Mouse (Mus musculus): ENCODE measurements at regions not wholly inside any gene's neighbourhood (a gene's known extent, or its start where the extent isn't known, plus 50 kb on each side); places are given as distances from the start of the nearest gene placed in this dataset.
A peak's percentile ranks its signal among the peaks of the same experiment; 100 is the strongest.

GRCm38 (mm10) chr12:16425980-16426379, 184.8 kb downstream of the Lpin1 start:
- 0 out of 2 replicates have a peak, but pooled peaks have one; percentile 41 for ATAC-seq (replicated peaks; ENCODE audit: extremely low read depth, insufficient read depth, low FRiP score)
- Histone ChIP-seq H3K27ac (ENCODE audit: low read length) (no peak overlapping the region), H3K9me3 (replicated peaks; ENCODE audit: control insufficient read depth, low read length) (no peaks in the 10 kb centered on the region), H3K36me3 (ENCODE audit: control insufficient read depth, insufficient read depth) (no peaks in the 10 kb centered on the region), H3K4me3 (ENCODE audit: low read length) (no peak overlapping the region), H3K9ac (ENCODE audit: low read length) (no peak overlapping the region), H3K4me2 (ENCODE audit: low read depth, low read length) (no peak overlapping the region), H3K27me3 (ENCODE audit: control insufficient read depth, insufficient read depth, low read length) (no peaks in the 10 kb centered on the region), H3K4me1 (ENCODE audit: control insufficient read depth, insufficient read depth, low read length) (peaks cover 6% of the 10 kb centered on the region; the same call in 1 of the 2 replicates)
- 75% methylated on average over 5 of the region's 5 CpGs for WGBS

GRCm38 (mm10) chr12:16424526-16424925, 186.2 kb downstream of the Lpin1 start:
- Histone ChIP-seq H3K9me3 (replicated peaks; ENCODE audit: control insufficient read depth, low read length) (no peaks in the 10 kb centered on the region), H3K27ac (ENCODE audit: low read length) (no peak overlapping the region), H3K27me3 (ENCODE audit: control insufficient read depth, insufficient read depth, low read length) (no peaks in the 10 kb centered on the region), H3K4me1 (ENCODE audit: control insufficient read depth, insufficient read depth, low read length) (peaks cover 6% of the 10 kb centered on the region; the same call in 1 of the 2 replicates), H3K4me2 (ENCODE audit: low read depth, low read length) (no peak overlapping the region), H3K36me3 (ENCODE audit: control insufficient read depth, insufficient read depth) (no peaks in the 10 kb centered on the region), H3K9ac (ENCODE audit: low read length) (no peak overlapping the region), H3K4me3 (ENCODE audit: low read length) (no peak overlapping the region)
- ATAC-seq (replicated peaks; ENCODE audit: extremely low read depth, insufficient read depth, low FRiP score), result no peak
- 92% methylated on average over 4 of the region's 4 CpGs for WGBS

GRCm38 (mm10) chr12:16395720-16396119, 215.0 kb downstream of the Lpin1 start:
- Histone ChIP-seq H3K36me3 (ENCODE audit: control insufficient read depth, insufficient read depth) (no peaks in the 10 kb centered on the region), H3K4me1 (ENCODE audit: control insufficient read depth, insufficient read depth, low read length) (peaks cover 12% of the 10 kb centered on the region), H3K9me3 (replicated peaks; ENCODE audit: control insufficient read depth, low read length) (no peaks in the 10 kb centered on the region), H3K9ac (ENCODE audit: low read length) (no peak overlapping the region), H3K27ac (ENCODE audit: low read length) (no peak overlapping the region), H3K27me3 (ENCODE audit: control insufficient read depth, insufficient read depth, low read length) (no peaks in the 10 kb centered on the region), H3K4me2 (ENCODE audit: low read depth, low read length) (no peak overlapping the region), H3K4me3 (ENCODE audit: low read length) (no peak overlapping the region)
- ATAC-seq (replicated peaks; ENCODE audit: extremely low read depth, insufficient read depth, low FRiP score), result no peak
- WGBS, result 86% methylated on average over 2 of the region's 2 CpGs

- Histone ChIP-seq H3K27ac (ENCODE audit: low read length) (peak overlapping the region; percentile 79; the same call in 1 of the 2 replicates), H3K9ac (ENCODE audit: low read length) (no peak overlapping the region), H3K4me2 (ENCODE audit: low read depth, low read length) (no peak overlapping the region), H3K9me3 (replicated peaks; ENCODE audit: control insufficient read depth, low read length) (no peaks in the 10 kb centered on the region), H3K4me1 (ENCODE audit: control insufficient read depth, insufficient read depth, low read length) (peaks cover 12% of the 10 kb centered on the region), H3K4me3 (ENCODE audit: low read length) (no peak overlapping the region), H3K27me3 (ENCODE audit: control insufficient read depth, insufficient read depth, low read length) (no peaks in the 10 kb centered on the region), H3K36me3 (ENCODE audit: control insufficient read depth, insufficient read depth) (no peaks in the 10 kb centered on the region)
- ATAC-seq (replicated peaks; ENCODE audit: extremely low read depth, insufficient read depth, low FRiP score), result no peak
These were observed 217.9 kb downstream of the Lpin1 start for GRCm38 (mm10) chr12:16392851-16393250.

GRCm38 (mm10) chr12:16391630-16392269, 219.0 kb downstream of the Lpin1 start:
- peak; percentile 84 for ATAC-seq (replicated peaks; ENCODE audit: extremely low read depth, insufficient read depth, low FRiP score)
- H3K4me3 ChIP-seq (ENCODE audit: low read length), result no peak overlapping the region

GRCm38 (mm10) chr12:16391163-16391562, 219.6 kb downstream of the Lpin1 start:
- WGBS, result 67% methylated on average over 5 of the region's 5 CpGs
- ATAC-seq (replicated peaks; ENCODE audit: extremely low read depth, insufficient read depth, low FRiP score), result no peak

More at GRCm38 (mm10) chr12:16391630-16392269, 219.0 kb downstream of the Lpin1 start:
- peaks cover under 1% of the 10 kb centered on the region; the same call in 1 of the 2 replicates for H3K9me3 ChIP-seq (replicated peaks; ENCODE audit: control insufficient read depth, low read length)
- H3K9ac ChIP-seq (ENCODE audit: low read length), result no peak overlapping the region
- 29% methylated on average over 5 of the region's 5 CpGs for WGBS
- H3K4me1 ChIP-seq (ENCODE audit: control insufficient read depth, insufficient read depth, low read length), result peaks cover 12% of the 10 kb centered on the region
- H3K4me2 ChIP-seq (ENCODE audit: low read depth, low read length), result peak overlapping the region; percentile 19; the same call in 1 of the 2 replicates
- no peaks in the 10 kb centered on the region for H3K36me3 ChIP-seq (ENCODE audit: control insufficient read depth, insufficient read depth)
- H3K27me3 ChIP-seq (ENCODE audit: control insufficient read depth, insufficient read depth, low read length), result no peaks in the 10 kb centered on the region
- peak overlapping the region; percentile 79 for H3K27ac ChIP-seq (ENCODE audit: low read length)

GRCm38 (mm10) chr12:16387035-16387434, 223.7 kb downstream of the Lpin1 start:
- H3K27ac ChIP-seq (ENCODE audit: low read length), result no peak overlapping the region
- peaks cover 5% of the 10 kb centered on the region; the same call in 1 of the 2 replicates for H3K9me3 ChIP-seq (replicated peaks; ENCODE audit: control insufficient read depth, low read length)
- ATAC-seq (replicated peaks; ENCODE audit: extremely low read depth, insufficient read depth, low FRiP score), result no peak
- peaks cover 4% of the 10 kb centered on the region; the same call in 1 of the 2 replicates for H3K4me1 ChIP-seq (ENCODE audit: control insufficient read depth, insufficient read depth, low read length)
- WGBS, result 88% methylated on average over 4 of the region's 4 CpGs
- H3K27me3 ChIP-seq (ENCODE audit: control insufficient read depth, insufficient read depth, low read length), result no peaks in the 10 kb centered on the region
- no peak overlapping the region for H3K4me3 ChIP-seq (ENCODE audit: low read length)
- no peak overlapping the region for H3K4me2 ChIP-seq (ENCODE audit: low read depth, low read length)
- H3K36me3 ChIP-seq (ENCODE audit: control insufficient read depth, insufficient read depth), result no peaks in the 10 kb centered on the region
- no peak overlapping the region for H3K9ac ChIP-seq (ENCODE audit: low read length)

More at GRCm38 (mm10) chr12:16391163-16391562, 219.6 kb downstream of the Lpin1 start:
- H3K27me3 ChIP-seq (ENCODE audit: control insufficient read depth, insufficient read depth, low read length), result no peaks in the 10 kb centered on the region
- H3K9ac ChIP-seq (ENCODE audit: low read length), result no peak overlapping the region
- peaks cover 5% of the 10 kb centered on the region; the same call in 1 of the 2 replicates for H3K9me3 ChIP-seq (replicated peaks; ENCODE audit: control insufficient read depth, low read length)
- H3K4me2 ChIP-seq (ENCODE audit: low read depth, low read length), result no peak overlapping the region
- no peaks in the 10 kb centered on the region for H3K36me3 ChIP-seq (ENCODE audit: control insufficient read depth, insufficient read depth)
- peaks cover 12% of the 10 kb centered on the region for H3K4me1 ChIP-seq (ENCODE audit: control insufficient read depth, insufficient read depth, low read length)
- H3K27ac ChIP-seq (ENCODE audit: low read length), result peak overlapping the region; percentile 79
- H3K4me3 ChIP-seq (ENCODE audit: low read length), result no peak overlapping the region

- no peak overlapping the region for H3K9ac ChIP-seq (ENCODE audit: low read length)
- no peak for ATAC-seq (replicated peaks; ENCODE audit: extremely low read depth, insufficient read depth, low FRiP score)
- whole genome bisulfite sequencing, result 76% methylated on average over 1 of the region's 1 CpGs
These were observed 226.4 kb downstream of the Lpin1 start for GRCm38 (mm10) chr12:16384396-16384795.

GRCm38 (mm10) chr12:16383499-16383935, 227.2 kb downstream of the Lpin1 start:
- H3K36me3 ChIP-seq (ENCODE audit: control insufficient read depth, insufficient read depth), result no peaks in the 10 kb centered on the region
- no peak for ATAC-seq (replicated peaks; ENCODE audit: extremely low read depth, insufficient read depth, low FRiP score)
- no peak overlapping the region for H3K27ac ChIP-seq (ENCODE audit: low read length)
- no peak overlapping the region for H3K9ac ChIP-seq (ENCODE audit: low read length)
- WGBS, result 67% methylated on average over 15 of the region's 15 CpGs
- H3K4me3 ChIP-seq (ENCODE audit: low read length), result no peak overlapping the region
- H3K27me3 ChIP-seq (ENCODE audit: control insufficient read depth, insufficient read depth, low read length), result no peaks in the 10 kb centered on the region
- H3K4me1 ChIP-seq (ENCODE audit: control insufficient read depth, insufficient read depth, low read length), result no peaks in the 10 kb centered on the region
- H3K9me3 ChIP-seq (replicated peaks; ENCODE audit: control insufficient read depth, low read length), result peaks cover 5% of the 10 kb centered on the region; the same call in 1 of the 2 replicates
- H3K4me2 ChIP-seq (ENCODE audit: low read depth, low read length), result no peak overlapping the region

More at GRCm38 (mm10) chr12:16384396-16384795, 226.4 kb downstream of the Lpin1 start:
- H3K4me3 ChIP-seq (ENCODE audit: low read length), result no peak overlapping the region
- no peak overlapping the region for H3K27ac ChIP-seq (ENCODE audit: low read length)
- H3K27me3 ChIP-seq (ENCODE audit: control insufficient read depth, insufficient read depth, low read length), result no peaks in the 10 kb centered on the region
- H3K9me3 ChIP-seq (replicated peaks; ENCODE audit: control insufficient read depth, low read length), result peaks cover 5% of the 10 kb centered on the region; the same call in 1 of the 2 replicates
- no peaks in the 10 kb centered on the region for H3K36me3 ChIP-seq (ENCODE audit: control insufficient read depth, insufficient read depth)
- H3K4me2 ChIP-seq (ENCODE audit: low read depth, low read length), result no peak overlapping the region
- H3K4me1 ChIP-seq (ENCODE audit: control insufficient read depth, insufficient read depth, low read length), result no peaks in the 10 kb centered on the region
